Mouse (Mus musculus): ENCODE measurements at regions not wholly inside any gene's neighbourhood (a gene's known extent, or its start where the extent isn't known, plus 50 kb on each side); places are given as distances from the start of the nearest gene placed in this dataset.

- TF ChIP-seq CTCF (IDR thresholded peaks at IDR 0.05) = no peak
- intact Hi-C loops (cut with DNase I) = no loop called here
- Histone ChIP-seq H3K4me3 (no peak overlapping the region), H3K27ac (no peak overlapping the region)
- DNase-seq = no peak
Observed at GRCm38 (mm10) chr13:99744790-99745120, 156.1 kb downstream of the Cartpt start.

- DNase-seq = no peak
- intact Hi-C loops (cut with DNase I) = no loop called here
- no peak overlapping the region for H3K27ac ChIP-seq
- no peak overlapping the region for H3K4me3 ChIP-seq
- TF ChIP-seq CTCF (IDR thresholded peaks at IDR 0.05) = no peak
Observed at GRCm38 (mm10) chr13:99743952-99744789, 156.7 kb downstream of the Cartpt start.

GRCm38 (mm10) chr13:99742507-99742906 is 158.4 kb downstream of the Cartpt start:
- no peak for TF ChIP-seq CTCF (IDR thresholded peaks at IDR 0.05)
- no peak overlapping the region for H3K4me3 ChIP-seq
- no peak for DNase-seq
- intact Hi-C loops (cut with DNase I) = no loop called here
- no peak overlapping the region for H3K27ac ChIP-seq

GRCm38 (mm10) chr13:99741981-99742380 is 158.9 kb downstream of the Cartpt start:
- Histone ChIP-seq H3K4me3 (no peak overlapping the region), H3K27ac (no peak overlapping the region)
- no peak for TF ChIP-seq CTCF (IDR thresholded peaks at IDR 0.05)
- intact Hi-C loops (cut with DNase I) = no loop called here
- DNase-seq = no peak

- Histone ChIP-seq H3K4me3 (no peak overlapping the region), H3K27ac (no peak overlapping the region)
- DNase-seq = no peak
- intact Hi-C loops (cut with DNase I) = no loop called here
- no peak for TF ChIP-seq CTCF (IDR thresholded peaks at IDR 0.05)
Observed at GRCm38 (mm10) chr13:99739420-99739819, 161.5 kb downstream of the Cartpt start.

GRCm38 (mm10) chr13:99737271-99737670 is 163.6 kb downstream of the Cartpt start:
- H3K4me3 ChIP-seq = no peak overlapping the region
- TF ChIP-seq CTCF (IDR thresholded peaks at IDR 0.05) = no peak
- H3K27ac ChIP-seq = no peak overlapping the region
- DNase-seq = no peak
- intact Hi-C loops (cut with DNase I) = no loop called here

- TF ChIP-seq CTCF (IDR thresholded peaks at IDR 0.05) = no peak
- no peak for DNase-seq
- intact Hi-C loops (cut with DNase I) = no loop called here
- Histone ChIP-seq H3K27ac (no peak overlapping the region), H3K4me3 (no peak overlapping the region)
Observed at GRCm38 (mm10) chr13:99729145-99729544, 171.7 kb downstream of the Cartpt start.

- intact Hi-C loops (cut with DNase I) = no loop called here
- H3K4me3 ChIP-seq = no peak overlapping the region
- no peak for DNase-seq
- TF ChIP-seq CTCF (IDR thresholded peaks at IDR 0.05) = no peak
- no peak overlapping the region for H3K27ac ChIP-seq
Observed at GRCm38 (mm10) chr13:99724245-99724644, 176.6 kb downstream of the Cartpt start.

GRCm38 (mm10) chr13:99723237-99723981 is 177.5 kb downstream of the Cartpt start:
- Histone ChIP-seq H3K4me3 (no peak overlapping the region), H3K27ac (no peak overlapping the region)
- no peak for TF ChIP-seq CTCF (IDR thresholded peaks at IDR 0.05)
- no peak for DNase-seq
- intact Hi-C loops (cut with DNase I) = no loop called here

- no peak for DNase-seq
- no peak for TF ChIP-seq CTCF (IDR thresholded peaks at IDR 0.05)
- Histone ChIP-seq H3K27ac (no peak overlapping the region), H3K4me3 (no peak overlapping the region)
- intact Hi-C loops (cut with DNase I) = no loop called here
Observed at GRCm38 (mm10) chr13:99720566-99720965, 180.3 kb downstream of the Cartpt start.

- Histone ChIP-seq H3K4me3 (no peak overlapping the region), H3K27ac (no peak overlapping the region)
- no peak for TF ChIP-seq CTCF (IDR thresholded peaks at IDR 0.05)
- DNase-seq = no peak
- intact Hi-C loops (cut with DNase I) = no loop called here
Observed at GRCm38 (mm10) chr13:99696559-99696890, 180.2 kb upstream of the Map1b start.

GRCm38 (mm10) chr13:99695874-99696558 is 179.7 kb upstream of the Map1b start:
- TF ChIP-seq CTCF (IDR thresholded peaks at IDR 0.05) = no peak

GRCm38 (mm10) chr13:99679934-99680333 is 163.6 kb upstream of the Map1b start:
- TF ChIP-seq CTCF (IDR thresholded peaks at IDR 0.05) = no peak
- intact Hi-C loops (cut with DNase I) = no loop called here
- H3K27ac ChIP-seq = no peak overlapping the region
- DNase-seq = no peak
- no peak overlapping the region for H3K4me3 ChIP-seq

More at GRCm38 (mm10) chr13:99695874-99696558, 179.7 kb upstream of the Map1b start:
- Histone ChIP-seq H3K27ac (no peak overlapping the region), H3K4me3 (no peak overlapping the region)
- intact Hi-C loops (cut with DNase I) = no loop called here
- no peak for DNase-seq

Measured in gastrocnemius, adult 2 months (tissue).